Mouse (Mus musculus) bone marrow macrophage, adult 2 months (primary cell): Measurements from ENCODE around the gene Msl1.

Experiments used
- CTCF ChIP-seq: IDR thresholded peaks from 2 replicates; pipeline ENCODE4 v1.5.1; 2012; ENCODE audit warnings: low read depth, mild to moderate bottlenecking, low read length, moderate library complexity
- POLR2A ChIP-seq: IDR thresholded peaks from 2 replicates; pipeline ENCODE4 v1.6.1; 2012; ENCODE audit warnings: mild to moderate bottlenecking, low read depth, low read length, borderline replicate concordance

GRCm38 (mm10) chr11:98756711-98757110 lies 38.6 kb upstream of the Msl1 start:
- TF ChIP-seq POLR2A: no peak
- no peak for TF ChIP-seq CTCF
